Mouse (Mus musculus) kidney, adult 10 weeks (tissue): ENCODE data around the gene Igf2bp1. TPM values are rescaled to one million over a fixed set of nuclear protein-coding genes. Genes with fewer than 3 reads are reported as not detected.

Source experiments
- polyA plus RNA-seq: library from polyadenylated mRNA; stranded (reverse); fragments of 350-450 nt; fragmentation: Illumina TruSeq; extraction: RNeasy Lipid Tissue Mini Kit (QIAGEN cat#74804); gene quantifications from one replicate; pipeline ENCODE4 v1.2.3, GENCODE M21; 2014; ENCODE audit warnings: low read depth, low replicate concordance

The Igf2bp1 gene
- polyA plus RNA-seq, result 0.73 TPM

DNA sequence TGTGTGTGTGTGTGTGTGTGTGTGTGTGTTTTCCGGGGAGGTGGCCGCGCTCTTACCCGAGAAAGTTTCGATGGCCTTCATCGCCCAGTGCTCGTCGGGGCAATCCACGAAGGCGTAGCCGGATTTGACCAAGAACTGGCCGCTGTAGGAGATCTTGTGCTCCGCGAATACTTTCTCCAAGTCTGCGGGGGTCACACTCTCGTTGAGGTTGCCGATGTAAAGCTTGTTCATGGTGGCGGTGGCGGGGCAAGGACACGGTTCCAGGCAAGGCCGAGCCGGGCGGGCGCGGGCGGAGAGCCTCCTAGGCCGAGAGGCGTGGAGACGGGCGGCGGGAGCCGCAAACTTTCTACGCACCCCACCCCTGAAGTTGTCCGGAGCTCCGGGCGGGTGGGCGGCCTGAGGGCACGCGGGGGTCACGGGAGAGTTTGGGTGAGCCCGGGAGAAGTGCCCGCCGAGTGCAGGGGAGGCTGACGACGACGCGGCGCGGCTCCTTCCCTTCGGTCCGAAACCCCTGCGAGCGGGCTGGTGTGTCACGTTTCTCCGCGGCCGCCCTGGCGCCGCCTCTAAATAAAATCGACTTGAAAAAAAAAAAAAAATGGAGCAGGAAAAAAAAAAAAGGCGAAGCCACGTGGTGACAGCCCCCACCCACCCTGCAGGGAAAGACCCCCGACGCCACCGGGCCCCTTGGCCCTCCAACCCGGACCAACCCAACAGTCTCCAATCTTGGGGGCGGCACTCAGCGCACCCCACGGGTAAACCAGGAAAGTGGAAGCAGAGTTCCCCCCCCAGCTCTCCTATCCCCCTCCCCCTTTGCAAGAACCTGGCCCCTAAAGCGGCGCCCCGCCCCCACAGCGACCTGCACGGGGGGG lies at the start of gene Igf2bp1:
TSS of gene Igf2bp1 (minus strand) at position 538 of the 869 bp plus-strand sequence.

DNA sequence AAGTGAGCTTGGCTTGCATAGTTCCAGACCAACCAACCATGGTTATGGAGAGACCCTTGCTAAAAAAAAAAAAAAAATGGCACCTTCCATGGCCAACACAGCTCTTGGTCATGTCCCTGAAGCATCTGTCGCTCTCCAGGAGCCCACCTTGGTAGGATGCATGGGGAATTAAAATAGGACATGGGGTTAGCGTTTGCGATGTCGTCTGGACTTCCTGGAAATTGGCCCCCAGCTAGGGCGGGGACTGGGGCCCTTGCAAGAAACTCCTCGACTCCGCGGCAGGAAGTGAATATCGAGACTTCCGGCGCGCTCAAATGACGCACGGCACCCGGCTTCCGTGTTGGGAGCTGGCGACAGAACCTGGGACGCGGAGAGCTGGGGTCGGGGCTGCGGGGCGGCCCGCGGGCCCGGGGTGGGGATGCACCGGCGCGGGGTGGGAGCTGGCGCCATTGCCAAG lies 28.9 kb upstream of the Igf2bp1 start, which contains the start of gene Snf8:
TSS of gene Snf8 (plus strand) at position 290 of the 457 bp plus-strand sequence.

DNA sequence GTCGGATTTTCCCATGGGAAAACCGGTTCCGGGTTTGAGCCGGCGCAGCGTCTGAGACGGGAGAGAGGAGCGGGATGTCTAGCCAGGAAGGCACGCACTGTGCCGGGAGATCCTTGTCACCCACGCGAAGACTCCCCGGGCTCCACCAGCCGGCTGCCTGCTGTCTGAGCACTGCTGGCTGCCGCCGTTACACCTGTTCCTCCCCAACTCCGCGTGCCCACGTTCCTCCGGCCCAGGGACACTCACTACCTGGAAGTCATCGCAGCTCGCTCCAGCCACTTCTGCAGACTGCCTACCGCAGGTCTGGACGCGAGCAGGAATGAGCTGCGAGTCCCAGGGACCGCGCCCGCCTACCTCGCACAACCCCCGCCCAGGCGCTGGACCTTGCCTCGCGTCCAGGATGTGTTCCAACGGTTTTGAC lies 91.2 kb downstream of the Igf2bp1 start, which contains the start of gene B4galnt2:
TSS of gene B4galnt2 (minus strand) at position 321 of the 421 bp plus-strand sequence.

Other genes with a start within 250 kb of the Igf2bp1 start
- gene Phospho1, start 181.4 kb downstream of the Igf2bp1 start, polyA plus RNA-seq, result not detected
- 3.1 TPM for gene Gngt2, start 168.7 kb downstream of the Igf2bp1 start, polyA plus RNA-seq
- gene Abi3, start 163.5 kb downstream of the Igf2bp1 start, polyA plus RNA-seq, result not detected
- gene B4galnt2, start 91.0 kb downstream of the Igf2bp1 start, polyA plus RNA-seq, result not detected
- gene Gip, start 18.6 kb upstream of the Igf2bp1 start, polyA plus RNA-seq, result not detected
- gene Snf8, start 28.9 kb upstream of the Igf2bp1 start, polyA plus RNA-seq, result 19.2 TPM
- 22.4 TPM for gene Ube2z, start 59.4 kb upstream of the Igf2bp1 start, polyA plus RNA-seq
- gene Atp5g1, start 69.7 kb upstream of the Igf2bp1 start, polyA plus RNA-seq, result 6.9 TPM
- gene Calcoco2, start 106.0 kb upstream of the Igf2bp1 start, polyA plus RNA-seq, result not detected
- not detected for gene Ttll6, start 127.8 kb upstream of the Igf2bp1 start, polyA plus RNA-seq
- not detected for gene Hoxb13, start 188.4 kb upstream of the Igf2bp1 start, polyA plus RNA-seq